Mouse (Mus musculus) CH12F3 (cell line): ENCODE data around the gene Ist1.

Experiments
- in situ Hi-C: fragments of 300-500 bp; cut with MboI; formaldehyde crosslinking; loops from 2 replicates; pipeline ENCODE4 v1.14.3; 2020; ENCODE audit warnings: low sequenced_read_pairs

The Ist1 gene

GRCm38 (mm10) chr8:109682120-109682519 is 10.9 kb downstream of the Ist1 start:
- in situ Hi-C loops: no loop called here

- in situ Hi-C loops: no loop called here
These were observed 11.5 kb downstream of the Ist1 start for GRCm38 (mm10) chr8:109681535-109681934.

- in situ Hi-C loops: no loop called here
These were observed 17.0 kb downstream of the Ist1 start for GRCm38 (mm10) chr8:109675896-109676643.

- in situ Hi-C loops: no loop called here
These were observed 19.5 kb downstream of the Ist1 start for GRCm38 (mm10) chr8:109673596-109673995.

- in situ Hi-C loops: no loop called here
These were observed 20.4 kb downstream of the Ist1 start for GRCm38 (mm10) chr8:109672656-109673055.

- in situ Hi-C loops: no loop called here
These were observed 26.4 kb downstream of the Ist1 start for GRCm38 (mm10) chr8:109666616-109667015.

GRCm38 (mm10) chr8:109662328-109662727 is 30.7 kb downstream of the Ist1 start:
- in situ Hi-C loops: no loop called here

GRCm38 (mm10) chr8:109656860-109657259 is 36.2 kb downstream of the Ist1 start:
- in situ Hi-C loops: no loop called here

- in situ Hi-C loops: no loop called here
These were observed 42.3 kb downstream of the Ist1 start for GRCm38 (mm10) chr8:109650801-109651200.

- in situ Hi-C loops: no loop called here
These were observed 44.6 kb downstream of the Ist1 start for GRCm38 (mm10) chr8:109648469-109648868.

GRCm38 (mm10) chr8:109647331-109647730 is 45.7 kb downstream of the Ist1 start:
- in situ Hi-C loops: no loop called here

GRCm38 (mm10) chr8:109641236-109641635 is 51.8 kb downstream of the Ist1 start:
- in situ Hi-C loops: no loop called here

GRCm38 (mm10) chr8:109640410-109640809 is 52.6 kb downstream of the Ist1 start:
- in situ Hi-C loops: no loop called here

- in situ Hi-C loops: no loop called here
These were observed 54.2 kb downstream of the Ist1 start for GRCm38 (mm10) chr8:109638851-109639250.

- in situ Hi-C loops: no loop called here
These were observed 57.9 kb downstream of the Ist1 start for GRCm38 (mm10) chr8:109635146-109635545.

- in situ Hi-C loops: no loop called here
These were observed 60.6 kb downstream of the Ist1 start for GRCm38 (mm10) chr8:109632498-109632897.

GRCm38 (mm10) chr8:109628638-109629037 is 64.4 kb downstream of the Ist1 start:
- in situ Hi-C loops: no loop called here
